Mouse (Mus musculus): Measurements from ENCODE around the gene Llph.

- TF ChIP-seq CTCF (IDR thresholded peaks at IDR 0.05; ENCODE audit: low read depth) (no peak), EP300 (IDR thresholded peaks at IDR 0.05; ENCODE audit: low read depth) (no peak)
Observed at GRCm38 (mm10) chr10:120280375-120280774, 53.5 kb downstream of the Llph start.

Data from heart, postnatal 0 days (tissue).